Mouse (Mus musculus) erythroblast, adult 5-6 weeks (primary cell): Measurements from ENCODE around the gene D630023F18Rik. TPM values are rescaled to one million over a fixed set of nuclear protein-coding genes. Genes with fewer than 3 reads are reported as not detected.

ENCODE experiments used
- total RNA-seq, 2 experiments: library from RNA; stranded (forward) in 1 of 2; stranded (reverse) in 1 of 2; fragments of 150-400 nt in 1 of 2; fragments of 200-764, 138-1000 nt in 1 of 2; gene quantifications; 2 replicates each; pipeline versions ENCODE4 v1.2.3 to v1.2.4; 2015 to 2017; ENCODE audit warnings: low replicate concordance in 2 of 2

D630023F18Rik gene
- total RNA-seq, 2 experiments from 2014 or later, result not detected

Other genes with a start within 250 kb of the D630023F18Rik start
- 6.5 and 7.5 TPM in 2 replicates for gene Plekhm3, start 166.4 kb downstream of the D630023F18Rik start, total RNA-seq (2015; ENCODE audit: low replicate concordance)
- 3.7 and 7.4 TPM in 2 replicates for gene Plekhm3, start 166.4 kb downstream of the D630023F18Rik start, total RNA-seq (2017; ENCODE audit: low replicate concordance)
- gene Akr1cl, start 90.5 kb downstream of the D630023F18Rik start, total RNA-seq (2015; ENCODE audit: low replicate concordance), result not detected in 2 replicates
- gene Akr1cl, start 90.5 kb downstream of the D630023F18Rik start, total RNA-seq (2017; ENCODE audit: low replicate concordance), result not detected in 2 replicates
- not detected in 2 replicates for gene Cryge, start 72.1 kb downstream of the D630023F18Rik start, total RNA-seq (2015; ENCODE audit: low replicate concordance)
- gene Cryge, start 72.1 kb downstream of the D630023F18Rik start, total RNA-seq (2017; ENCODE audit: low replicate concordance), result not detected in 2 replicates
- gene Crygd, start 59.8 kb downstream of the D630023F18Rik start, total RNA-seq (2015; ENCODE audit: low replicate concordance), result not detected in 2 replicates
- gene Crygd, start 59.8 kb downstream of the D630023F18Rik start, total RNA-seq (2017; ENCODE audit: low replicate concordance), result not detected in 2 replicates
- gene Crygc, start 49.5 kb downstream of the D630023F18Rik start, total RNA-seq (2015; ENCODE audit: low replicate concordance), result not detected in 2 replicates
- gene Crygc, start 49.5 kb downstream of the D630023F18Rik start, total RNA-seq (2017; ENCODE audit: low replicate concordance), result not detected in 2 replicates
- gene Crygb, start 40.9 kb downstream of the D630023F18Rik start, total RNA-seq (2015; ENCODE audit: low replicate concordance), result not detected in 2 replicates
- not detected in 2 replicates for gene Crygb, start 40.9 kb downstream of the D630023F18Rik start, total RNA-seq (2017; ENCODE audit: low replicate concordance)
- gene Cryga, start 19.8 kb downstream of the D630023F18Rik start, total RNA-seq (2015; ENCODE audit: low replicate concordance), result not detected in 2 replicates
- not detected in 2 replicates for gene Cryga, start 19.8 kb downstream of the D630023F18Rik start, total RNA-seq (2017; ENCODE audit: low replicate concordance)
- gene Gm28845, start 3.7 kb downstream of the D630023F18Rik start, total RNA-seq (2015; ENCODE audit: low replicate concordance), result not detected in 2 replicates
- gene Gm28845, start 3.7 kb downstream of the D630023F18Rik start, total RNA-seq (2017; ENCODE audit: low replicate concordance), result 1.3 TPM in 1 of 2 replicates, not detected in the other
- gene Idh1, start 63.3 kb upstream of the D630023F18Rik start, total RNA-seq (2015; ENCODE audit: low replicate concordance), result 22.4 and 30.6 TPM in 2 replicates
- 37.5 and 40.2 TPM in 2 replicates for gene Idh1, start 63.3 kb upstream of the D630023F18Rik start, total RNA-seq (2017; ENCODE audit: low replicate concordance)
- gene Pikfyve, start 63.5 kb upstream of the D630023F18Rik start, total RNA-seq (2015; ENCODE audit: low replicate concordance), result 9.4 and 12.5 TPM in 2 replicates
- 11.0 and 14.8 TPM in 2 replicates for gene Pikfyve, start 63.5 kb upstream of the D630023F18Rik start, total RNA-seq (2017; ENCODE audit: low replicate concordance)
- not detected in 2 replicates for gene Pth2r, start 158.8 kb upstream of the D630023F18Rik start, total RNA-seq (2015; ENCODE audit: low replicate concordance)
- gene Pth2r, start 158.8 kb upstream of the D630023F18Rik start, total RNA-seq (2017; ENCODE audit: low replicate concordance), result not detected in 2 replicates